25 mouse cellular contexts compared by ENCODE assay signal in the genomic region with DNA sequence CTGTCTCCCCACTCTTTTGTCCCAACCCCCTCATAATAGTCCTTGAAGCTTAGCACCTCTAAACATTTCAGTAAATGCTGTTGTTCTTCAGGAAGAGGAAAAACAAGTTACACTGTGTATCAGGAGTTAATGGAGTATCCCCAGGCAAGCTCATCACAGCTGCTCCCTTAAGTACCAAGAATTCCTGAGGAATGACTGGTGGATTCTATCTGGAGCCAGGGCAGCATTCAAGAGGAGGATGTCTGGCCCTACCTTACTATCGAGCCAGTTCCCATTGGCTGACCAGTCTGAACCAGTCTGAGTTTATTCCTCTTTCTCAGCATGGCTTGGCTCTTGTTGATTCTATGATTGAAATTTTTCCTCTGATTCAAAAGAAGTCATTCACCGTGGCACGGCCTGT.
DNase-seq lines count a peak whose midpoint lies in the region; ATAC-seq and TF ChIP-seq lines count a peak whose summit lies in the region.
"Had no signal": no experiment of that assay in that cellular context is flagged by ENCODE, and none has a peak within 500 bp of the region (broad histone marks: within the 10 kb centered on the region; RNA-seq: fewer than 3 reads in every experiment).

No protein-coding gene starts in this region.

- intact Hi-C loops in gastrocnemius, postnatal 14 days (cut with DNase I; ENCODE audit: low total_unique reads), result no loop called here
- intact Hi-C loops in heart, adult 2 months (cut with DNase I), result no loop called here

- H3K4me3 ChIP-seq in stomach, postnatal 0 days (ENCODE audit: low read depth, low read length), result no peak overlapping the region
- no peak overlapping the region for H3K4me3 ChIP-seq in heart, adult 2 months
- H3K4me3 ChIP-seq in midbrain, embryonic 11.5 days (ENCODE audit: low read depth, low read length), result no peak overlapping the region
- H3K4me3 ChIP-seq: embryonic facial prominence, embryonic 12.5 days; heart, embryonic 12.5 days; liver, embryonic 15.5 days; midbrain, embryonic 12.5 days had no signal

- TF ChIP-seq EP300 in stomach, postnatal 0 days (optimal IDR thresholded peaks at IDR 0.05), result no peak
- no peak for TF ChIP-seq EP300 in heart, adult 2 months (IDR thresholded peaks at IDR 0.05; ENCODE audit: insufficient read depth, low read depth, low read length)

- WGBS in stomach, postnatal 0 days, result 61% methylated on average over 3 of the region's 3 CpGs
- WGBS in heart, adult 2 months, result 71% methylated on average over 3 of the region's 3 CpGs
- 92% methylated on average over 3 of the region's 3 CpGs for whole genome bisulfite sequencing in midbrain, embryonic 11.5 days

- H3K4me2 ChIP-seq in stomach, postnatal 0 days (replicated peaks; ENCODE audit: low read depth), result no peak overlapping the region
- no peak overlapping the region for H3K4me2 ChIP-seq in midbrain, embryonic 11.5 days
- H3K4me2 ChIP-seq: embryonic facial prominence, embryonic 12.5 days; heart, embryonic 12.5 days; hindbrain, embryonic 14.5 days; liver, embryonic 15.5 days; lung, embryonic 14.5 days; midbrain, embryonic 12.5 days had no signal

- no peak overlapping the region for H3K27ac ChIP-seq in stomach, postnatal 0 days (replicated peaks)
- no peak overlapping the region for H3K27ac ChIP-seq in heart, adult 2 months
- H3K27ac ChIP-seq in midbrain, embryonic 11.5 days (ENCODE audit: low read depth, low read length), result no peak overlapping the region
- H3K27ac ChIP-seq: embryonic facial prominence, embryonic 12.5 days; hindbrain, embryonic 14.5 days; liver, embryonic 15.5 days; midbrain, embryonic 12.5 days had no signal

- no peak for TF ChIP-seq POLR2A in heart, adult 2 months (IDR thresholded peaks at IDR 0.05; ENCODE audit: insufficient read depth, low read depth, low read length)

- TF ChIP-seq CTCF in stomach, postnatal 0 days (IDR thresholded peaks at IDR 0.05; ENCODE audit: low read depth), result no peak
- no peak for TF ChIP-seq CTCF in heart, adult 2 months (IDR thresholded peaks at IDR 0.05)

- no peaks in the 10 kb centered on the region for H3K36me3 ChIP-seq in stomach, postnatal 0 days (ENCODE audit: control insufficient read depth, insufficient read depth, low read length)
- no peaks in the 10 kb centered on the region; the same call in none of the 2 replicates for H3K36me3 ChIP-seq in heart, adult 2 months (ENCODE audit: control insufficient read depth, insufficient read depth, low read length)
- no peaks in the 10 kb centered on the region for H3K36me3 ChIP-seq in midbrain, embryonic 11.5 days (ENCODE audit: control insufficient read depth, insufficient read depth, low read length)
- H3K36me3 ChIP-seq: embryonic facial prominence, embryonic 12.5 days; heart, embryonic 12.5 days; liver, embryonic 15.5 days; midbrain, embryonic 12.5 days had no signal

- DNase-seq in gastrocnemius, postnatal 14 days, result peak; percentile 16
- no peak for DNase-seq in gastrocnemius, postnatal 10 days
- peak; percentile 4 for DNase-seq in ES-CJ7 (ENCODE audit: low read depth, low spot score)
- DNase-seq in R1 (ENCODE audit: low read depth, low spot score), result peak; percentile 39
- no peak for DNase-seq in stomach, postnatal 0 days (ENCODE audit: low spot score)
- no peak for DNase-seq in heart, adult 2 months
- no peak for DNase-seq in midbrain, embryonic 11.5 days (ENCODE audit: low spot score, missing footprints)
- DNase-seq: adrenal gland, postnatal 25 days; cerebellum, adult 11-12 months; cerebellum, adult 9-11 months; embryo, embryonic 11 days; kidney, postnatal 25 days; liver; lung, embryonic 14.5 days; right cerebral cortex, postnatal 14 days; spleen, adult 18-20 months; thymus, adult 2 months; thymus, postnatal 36 days had no signal

- H3K9ac ChIP-seq in stomach, postnatal 0 days (ENCODE audit: low read length), result no peak overlapping the region
- no peak overlapping the region for H3K9ac ChIP-seq in heart, adult 2 months (ENCODE audit: low read depth, low read length)
- H3K9ac ChIP-seq in midbrain, embryonic 11.5 days (ENCODE audit: low read length), result no peak overlapping the region
- H3K9ac ChIP-seq: embryonic facial prominence, embryonic 12.5 days; heart, embryonic 12.5 days; hindbrain, embryonic 14.5 days; liver, embryonic 15.5 days; lung, embryonic 14.5 days; midbrain, embryonic 12.5 days had no signal

- H3K27me3 ChIP-seq in stomach, postnatal 0 days (ENCODE audit: control insufficient read depth, insufficient read depth, low read length), result no peaks in the 10 kb centered on the region
- H3K27me3 ChIP-seq in heart, adult 2 months (ENCODE audit: control insufficient read depth, insufficient read depth, low read length), result no peaks in the 10 kb centered on the region
- H3K27me3 ChIP-seq in midbrain, embryonic 11.5 days (ENCODE audit: control insufficient read depth, insufficient read depth, low read length), result no peaks in the 10 kb centered on the region
- H3K27me3 ChIP-seq: embryonic facial prominence, embryonic 12.5 days; heart, embryonic 12.5 days; liver, embryonic 15.5 days; midbrain, embryonic 12.5 days had no signal

- H3K4me1 ChIP-seq in stomach, postnatal 0 days (replicated peaks; ENCODE audit: control insufficient read depth, insufficient read depth), result no peaks in the 10 kb centered on the region
- H3K4me1 ChIP-seq in heart, adult 2 months (ENCODE audit: control insufficient read depth, insufficient read depth, low read length), result peaks cover 7% of the 10 kb centered on the region
- H3K4me1 ChIP-seq in midbrain, embryonic 11.5 days (ENCODE audit: control insufficient read depth, insufficient read depth, low read length), result no peaks in the 10 kb centered on the region

- no peaks in the 10 kb centered on the region for H3K9me3 ChIP-seq in stomach, postnatal 0 days (ENCODE audit: control insufficient read depth, low read length)
- H3K9me3 ChIP-seq in midbrain, embryonic 11.5 days (ENCODE audit: control insufficient read depth, low read length), result no peaks in the 10 kb centered on the region
- H3K9me3 ChIP-seq: embryonic facial prominence, embryonic 12.5 days; heart, embryonic 12.5 days; liver, embryonic 15.5 days; midbrain, embryonic 12.5 days had no signal

- H3K79me2 ChIP-seq in heart, adult 2 months (replicated peaks; ENCODE audit: control insufficient read depth, insufficient read depth, low read length), result no peaks in the 10 kb centered on the region

- ATAC-seq in stomach, postnatal 0 days (ENCODE audit: low FRiP score, low TSS enrichment), result peak; percentile 29; the same call in 1 of the 2 replicates
- no peak for ATAC-seq in midbrain, embryonic 11.5 days (ENCODE audit: low FRiP score)
- ATAC-seq: forebrain, embryonic 14.5 days; intestine, postnatal 0 days had no signal

Comparison
In these comparisons a context has a peak if more than half of its experiments do, and no peak if none do; other contexts are left out.
1. DNase-seq: peak in gastrocnemius, postnatal 14 days (single experiment), ES-CJ7 (single experiment) and R1 (single experiment); none in gastrocnemius, postnatal 10 days (single experiment), stomach, postnatal 0 days (single experiment), heart, adult 2 months (0 of 2) and midbrain, embryonic 11.5 days (single experiment).